Mouse (Mus musculus): ENCODE measurements at regions not wholly inside any gene's neighbourhood (a gene's known extent, or its start where the extent isn't known, plus 50 kb on each side); places are given as distances from the start of the nearest gene placed in this dataset.
A peak's percentile ranks its signal among the peaks of the same experiment; 100 is the strongest.

DNA sequence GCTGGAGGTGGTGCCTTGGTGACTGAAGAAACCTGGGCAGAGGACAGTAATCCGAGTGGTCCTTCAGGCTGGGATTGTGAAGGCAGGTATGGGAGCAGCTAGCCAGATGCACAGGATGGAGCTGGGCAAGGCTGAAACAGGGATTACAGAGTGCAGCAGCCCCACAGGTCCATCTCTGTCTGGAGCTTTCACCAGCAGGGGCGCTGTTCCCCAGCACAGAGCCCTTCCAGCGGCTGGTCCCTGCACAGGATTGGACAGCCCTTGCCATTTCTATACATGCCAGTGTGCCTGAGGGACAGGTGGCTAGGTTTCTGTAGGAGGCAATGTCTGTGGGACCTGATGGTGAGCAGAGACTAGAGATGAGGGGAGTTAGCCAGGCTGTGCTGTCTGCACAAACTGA is 428.3 kb downstream of the Ptpru start:
- TF ChIP-seq POLR2A (IDR thresholded peaks at IDR 0.05; ENCODE audit: borderline replicate concordance, low read depth, low read length) = no peak
- peak; percentile 33; the same call in 1 of the 2 replicates for TF ChIP-seq CTCF (IDR thresholded peaks at IDR 0.05; ENCODE audit: low read depth, low read length)

All from bone marrow macrophage, adult 2 months (primary cell).